Mouse (Mus musculus): ENCODE measurements at regions not wholly inside any gene's neighbourhood (a gene's known extent, or its start where the extent isn't known, plus 50 kb on each side); places are given as distances from the start of the nearest gene placed in this dataset.

GRCm38 (mm10) chr1:96315721-96316120 lies 556.2 kb downstream of the Slco4c1 start:
- TF ChIP-seq CTCF (IDR thresholded peaks at IDR 0.05) (no peak), EP300 (IDR thresholded peaks at IDR 0.05) (no peak)

Measured in lung, postnatal 0 days (tissue).